Mouse (Mus musculus): ENCODE measurements around the gene Tdrd9.
"Not testable (repeated sequence)": the region's sequence is repeated elsewhere in the genome, so short reads cannot be mapped to it uniquely, and the experiment has no call there.

Tdrd9 gene

GRCm38 (mm10) chr12:111971231-111971686 lies at the start of gene Tdrd9:
Tdrd9 (plus strand) TSS chr12:111971559.
- no peak for DNase-seq (ENCODE audit: low read depth, low spot score)

- no peak for DNase-seq (ENCODE audit: low read depth, low spot score)
These were observed 48.2 kb upstream of the Tdrd9 start for GRCm38 (mm10) chr12:111923117-111923516.

GRCm38 (mm10) chr12:111927338-111927737 lies 44.0 kb upstream of the Tdrd9 start:
- peak; percentile 65 for DNase-seq (ENCODE audit: low read depth, low spot score)

- no peak for DNase-seq (ENCODE audit: low read depth, low spot score)
These were observed 42.9 kb upstream of the Tdrd9 start for GRCm38 (mm10) chr12:111928411-111928966.

- no peak for DNase-seq (ENCODE audit: low read depth, low spot score)
These were observed 39.8 kb upstream of the Tdrd9 start for GRCm38 (mm10) chr12:111931411-111932025.

GRCm38 (mm10) chr12:111932513-111932912 lies 38.8 kb upstream of the Tdrd9 start:
- no peak for DNase-seq (ENCODE audit: low read depth, low spot score)

- DNase-seq (ENCODE audit: low read depth, low spot score): peak; percentile 50
These were observed 38.2 kb upstream of the Tdrd9 start for GRCm38 (mm10) chr12:111933032-111933704.

GRCm38 (mm10) chr12:111933971-111934370 lies 37.4 kb upstream of the Tdrd9 start:
- peak; percentile 39 for DNase-seq (ENCODE audit: low read depth, low spot score)

- DNase-seq (ENCODE audit: low read depth, low spot score): no peak
These were observed 34.4 kb upstream of the Tdrd9 start for GRCm38 (mm10) chr12:111936706-111937550.

GRCm38 (mm10) chr12:111938623-111939177 lies 32.7 kb upstream of the Tdrd9 start:
- no peak for DNase-seq (ENCODE audit: low read depth, low spot score)

GRCm38 (mm10) chr12:111943421-111944064 lies 27.8 kb upstream of the Tdrd9 start:
- no peak for DNase-seq (ENCODE audit: low read depth, low spot score)

GRCm38 (mm10) chr12:111944065-111944987 lies 27.0 kb upstream of the Tdrd9 start:
- DNase-seq (ENCODE audit: low read depth, low spot score): not testable (repeated sequence)

GRCm38 (mm10) chr12:111945115-111945514 lies 26.2 kb upstream of the Tdrd9 start:
- no peak for DNase-seq (ENCODE audit: low read depth, low spot score)

- not testable (repeated sequence) for DNase-seq (ENCODE audit: low read depth, low spot score)
These were observed 25.3 kb upstream of the Tdrd9 start for GRCm38 (mm10) chr12:111945765-111946655.

- peak; percentile 87 for DNase-seq (ENCODE audit: low read depth, low spot score)
These were observed 24.6 kb upstream of the Tdrd9 start for GRCm38 (mm10) chr12:111946716-111947115.

- DNase-seq (ENCODE audit: low read depth, low spot score): no peak
These were observed 20.9 kb upstream of the Tdrd9 start for GRCm38 (mm10) chr12:111950486-111950885.

- DNase-seq (ENCODE audit: low read depth, low spot score): peak; percentile 83
These were observed 19.7 kb upstream of the Tdrd9 start for GRCm38 (mm10) chr12:111951701-111952100.

- DNase-seq (ENCODE audit: low read depth, low spot score): no peak
These were observed 15.2 kb upstream of the Tdrd9 start for GRCm38 (mm10) chr12:111956173-111956572.
